Mouse (Mus musculus) heart, embryonic 14.5 days (tissue): ENCODE measurements around the gene Fam187b. TPM values are rescaled to one million over a fixed set of nuclear protein-coding genes. Genes with fewer than 3 reads are reported as not detected.
A peak's percentile ranks its signal among the peaks of the same experiment; 100 is the strongest.
"Not testable (repeated sequence)": the region's sequence is repeated elsewhere in the genome, so short reads cannot be mapped to it uniquely, and the experiment has no call there.

Experiments
- ATAC-seq: fragments of 200-750 bp; cut with Nextera tagmentation; 2 replicates; pipeline ENCODE4 v1.8.0; 2017; ENCODE audit warnings: low read depth, moderate TSS enrichment; ENCODE audit not compliant: insufficient number of reproducible peaks, insufficient read depth, low FRiP score
- H3K27ac ChIP-seq, 2 experiments: fragments of 200-500 bp in 1 of 2; fragments of 300-500 bp in 1 of 2; sonication (generic) in 1 of 2; replicated peaks in 1 of 2; 2 replicates each; pipeline ENCODE4 v1.5.1; 2012 to 2014; ENCODE audit warnings: low read depth in 2 of 2, low read length in 2 of 2, control low read depth in 1 of 2, mild to moderate bottlenecking in 1 of 2, mixed read lengths in 1 of 2; ENCODE audit not compliant: control insufficient read depth in 1 of 2, insufficient read depth in 1 of 2
- H3K27me3 ChIP-seq: fragments of 300-500 bp; sonication (generic); 2 replicates; pipeline ENCODE4 v1.6.1; 2014; ENCODE audit warnings: mild to moderate bottlenecking, low read length, control low read depth; ENCODE audit not compliant: control insufficient read depth, insufficient read depth
- H3K36me3 ChIP-seq: fragments of 300-500 bp; sonication (generic); 2 replicates; pipeline ENCODE4 v1.6.1; 2014; ENCODE audit warnings: mild to moderate bottlenecking, control low read depth, low read length, mixed read lengths; ENCODE audit not compliant: control insufficient read depth, insufficient read depth
- H3K4me1 ChIP-seq, 2 experiments: fragments of 200-500 bp in 1 of 2; fragments of 300-500 bp in 1 of 2; sonication (generic) in 1 of 2; 2 replicates each; pipeline ENCODE4 v1.6.1; 2012 to 2014; ENCODE audit warnings: low read length in 2 of 2, control low read depth in 1 of 2, mixed read lengths in 1 of 2; ENCODE audit not compliant: control insufficient read depth in 2 of 2, insufficient read depth in 2 of 2
- H3K4me2 ChIP-seq: fragments of 300-500 bp; sonication (generic); 2 replicates; pipeline ENCODE4 v1.6.1; 2014; ENCODE audit warnings: mild to moderate bottlenecking, low read length
- H3K4me3 ChIP-seq, 2 experiments: fragments of 200-500 bp in 1 of 2; fragments of 300-500 bp in 1 of 2; sonication (generic) in 1 of 2; 2 replicates each; pipeline ENCODE4 v1.5.1; 2012 to 2014; ENCODE audit warnings: low read length in 2 of 2, mild to moderate bottlenecking in 2 of 2, control low read depth in 1 of 2, low read depth in 1 of 2, moderate library complexity in 1 of 2; ENCODE audit not compliant: control insufficient read depth in 1 of 2, insufficient read depth in 1 of 2
- H3K9ac ChIP-seq: fragments of 300-500 bp; sonication (generic); 2 replicates; pipeline ENCODE4 v1.6.1; 2014; ENCODE audit warnings: mild to moderate bottlenecking, low read length
- H3K9me3 ChIP-seq: fragments of 300-500 bp; sonication (generic); 2 replicates; pipeline ENCODE4 v1.6.1; 2016; ENCODE audit warnings: low read length, control low read depth; ENCODE audit not compliant: control insufficient read depth
- WGBS: fragments of 180-500 bp; shearing (Covaris S2); extraction: QIAGEN DNeasy Blood & Tissue Kit; methylation state at CpG from one replicate; pipeline ENCODE4 v1.1.7; 2014; 5-methylcytosine and 5-hydroxymethylcytosine counted together
- polyA plus RNA-seq: library from polyadenylated mRNA; unstranded; fragments of >200 nt; fragmentation: Nextera tagmentation; extraction: Ambion mirVana; gene quantifications from 2 replicates; pipeline ENCODE4 v1.2.1, GENCODE M21; 2014

Gene Fam187b
- 0.30 and 0.89 TPM in 2 replicates for polyA plus RNA-seq

DNA sequence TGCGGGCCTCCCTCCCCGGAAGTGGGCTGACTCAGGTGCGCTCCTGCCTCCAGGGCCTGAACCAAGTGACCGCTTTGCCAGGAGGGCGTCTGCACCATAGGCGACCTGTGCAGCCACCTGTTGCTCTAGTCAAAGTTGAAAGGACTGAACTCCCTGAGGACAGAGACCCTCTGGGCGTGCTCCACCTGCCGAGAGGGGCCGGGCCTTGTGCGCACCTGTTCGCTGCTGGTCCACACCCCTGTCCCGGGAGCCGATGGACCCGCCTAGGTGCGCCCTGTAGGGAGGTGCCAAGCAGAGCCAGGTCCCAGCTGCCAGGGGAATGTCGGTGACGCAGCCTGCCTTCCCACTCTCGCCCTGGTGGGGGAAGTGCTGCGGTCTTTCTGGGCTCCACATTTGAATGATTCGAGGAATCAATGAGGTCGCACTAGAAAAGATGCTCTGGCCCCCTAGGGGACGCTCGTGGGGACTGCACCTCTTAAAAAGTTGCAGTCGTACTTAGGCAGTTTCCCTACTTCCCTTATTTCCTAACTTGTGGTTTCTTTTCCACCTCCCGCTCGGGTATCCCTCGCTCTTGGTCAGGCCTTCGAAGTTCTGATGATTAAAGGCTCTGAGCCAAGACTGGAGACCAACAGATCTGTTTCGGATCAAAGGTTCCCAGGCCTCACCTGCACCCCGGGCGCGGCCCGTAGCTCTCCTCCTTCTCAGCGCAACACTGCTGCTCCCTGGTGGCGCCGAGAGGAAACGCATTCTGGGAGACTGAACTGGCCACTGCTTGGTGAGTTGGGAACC, at the start of gene Fam187b:
Gene Fam187b (plus strand): TSS at position 290 of the 789 bp plus-strand sequence.
- ATAC-seq: peak; percentile 66
- Histone ChIP-seq H3K4me1 (peaks cover 9 to 10% of the 10 kb centered on the region in 2 experiments; a peak in 2 of 4 replicates), H3K9me3 (no peaks in the 10 kb centered on the region), H3K4me3 (peak within 1 kb of the TSS; percentile 40 to 44), H3K27me3 (peaks cover 22% of the 10 kb centered on the region), H3K36me3 (no peaks in the 10 kb centered on the region), H3K9ac (peak within 1 kb of the TSS; percentile 56), H3K27ac (no peak within 1 kb of the TSS), H3K4me2 (peak within 1 kb of the TSS; percentile 83)
- 0% methylated on average over 34 of the region's 37 CpGs for WGBS

DNA sequence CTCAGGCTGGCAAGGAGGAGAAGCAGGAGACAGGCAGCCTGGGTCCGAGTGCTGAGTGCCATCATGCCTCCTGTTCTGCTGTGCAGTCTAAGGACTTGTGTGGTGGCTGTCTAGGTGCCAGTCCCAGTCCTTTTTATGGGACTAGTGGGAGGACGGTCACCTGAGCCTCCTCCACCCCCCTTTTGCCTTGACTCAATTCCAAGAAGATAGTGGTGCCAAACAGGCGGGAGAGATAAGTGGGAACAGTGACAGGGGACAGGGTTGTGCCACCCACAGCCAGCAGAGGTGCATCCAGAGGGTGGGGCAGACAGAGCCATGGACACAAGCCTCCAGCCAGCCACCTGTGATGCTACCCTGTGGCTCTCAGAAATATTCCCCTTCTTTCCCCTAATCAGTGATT, 49.5 kb upstream of the Fam187b start:
- ATAC-seq: no peak
- H3K4me2 ChIP-seq: no peak overlapping the region
- H3K36me3 ChIP-seq: no peaks in the 10 kb centered on the region
- H3K27ac ChIP-seq: no peak overlapping the region
- no peaks in the 10 kb centered on the region for H3K4me1 ChIP-seq
- no peaks in the 10 kb centered on the region for H3K27me3 ChIP-seq
- WGBS: 53% methylated on average over 3 of the region's 3 CpGs
- no peak overlapping the region for H3K4me3 ChIP-seq
- H3K9me3 ChIP-seq: no peaks in the 10 kb centered on the region
- H3K9ac ChIP-seq: no peak overlapping the region

DNA sequence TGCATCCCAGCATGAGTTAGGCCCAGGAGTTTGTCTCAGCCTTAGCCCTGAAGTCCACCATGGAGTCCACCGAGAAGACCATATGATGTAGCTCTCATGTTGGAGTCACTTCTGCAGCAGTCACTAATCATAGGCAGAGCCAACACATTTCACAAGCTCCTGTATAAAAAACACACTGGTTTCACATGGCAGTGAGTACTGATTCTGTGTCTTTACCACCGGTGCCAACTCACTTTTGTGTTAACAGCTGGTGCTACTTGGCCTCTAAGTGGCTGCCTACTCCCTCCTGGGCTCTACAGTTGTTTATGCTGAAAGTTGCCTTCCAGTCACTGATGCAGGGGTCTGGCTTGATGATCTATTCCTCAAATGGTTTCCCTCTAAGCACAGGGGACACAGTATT, 49.0 kb upstream of the Fam187b start, which contains the start of gene Hamp2:
Gene Hamp2 (minus strand): TSS at position 101 of the 400 bp plus-strand sequence.
- not testable (repeated sequence) for H3K27me3 ChIP-seq, H3K36me3 ChIP-seq, H3K9ac ChIP-seq, H3K4me3 ChIP-seq, H3K9me3 ChIP-seq, H3K27ac ChIP-seq, H3K4me2 ChIP-seq, H3K4me1 ChIP-seq, ATAC-seq
- 78% methylated on average over 2 of the region's 2 CpGs for WGBS

DNA sequence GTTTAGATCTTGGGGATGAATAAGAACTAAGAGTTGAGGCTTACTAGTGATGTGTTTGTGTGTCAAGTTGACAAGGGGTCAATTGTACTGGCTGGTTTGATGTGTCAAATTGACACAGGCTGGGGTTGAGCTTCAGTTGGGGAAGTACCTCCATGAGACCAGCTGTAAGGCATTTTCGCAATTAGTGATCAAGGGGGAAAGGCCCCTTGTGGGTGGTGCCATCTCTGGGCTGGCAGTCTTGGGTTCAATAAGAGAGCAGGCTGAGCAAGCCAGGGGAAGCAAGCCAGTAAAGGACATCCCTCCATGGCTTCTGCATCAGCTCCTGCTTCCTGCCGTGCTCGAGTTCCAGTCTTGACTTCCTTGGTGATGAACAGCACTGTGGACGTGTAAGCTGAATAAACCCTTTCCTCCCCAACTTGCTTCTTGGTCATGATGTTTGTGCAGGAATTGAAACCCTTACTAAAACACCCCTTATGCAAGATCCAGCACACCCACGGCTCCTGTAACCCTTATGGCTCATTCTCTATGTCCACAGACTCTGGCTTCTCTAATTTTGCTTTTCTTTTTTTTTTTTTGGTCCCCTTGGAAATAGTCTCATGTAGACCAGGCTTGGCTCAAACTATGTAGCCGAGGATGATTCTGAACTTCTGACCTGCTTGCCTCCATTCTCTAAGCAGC, 38.0 kb upstream of the Fam187b start:
- not testable (repeated sequence) for H3K4me2 ChIP-seq, H3K27ac ChIP-seq, H3K9ac ChIP-seq, H3K9me3 ChIP-seq, ATAC-seq, H3K27me3 ChIP-seq, H3K36me3 ChIP-seq, H3K4me3 ChIP-seq, H3K4me1 ChIP-seq
- WGBS: 71% methylated on average over 6 of the region's 6 CpGs

DNA sequence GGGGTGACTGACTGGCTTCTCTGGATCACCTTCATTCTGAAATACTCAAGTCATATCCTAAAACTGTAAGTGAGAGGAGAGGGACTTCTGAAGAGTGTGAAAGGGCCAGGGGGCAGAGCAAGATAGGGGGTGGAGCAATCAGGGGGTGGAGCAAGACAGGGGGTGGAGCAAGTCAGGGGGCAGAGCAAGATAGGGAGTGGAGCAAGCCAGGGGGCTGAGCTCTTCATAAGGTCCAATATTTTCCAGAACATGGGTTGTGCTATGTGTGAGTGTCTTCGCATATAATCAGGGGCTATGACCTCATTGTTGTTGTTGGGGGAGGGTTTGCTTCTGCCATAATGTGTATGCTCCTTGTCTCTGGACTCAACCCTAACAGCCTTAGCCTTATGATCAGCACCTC, 33.5 kb upstream of the Fam187b start:
- WGBS: 76% methylated on average over 1 of the region's 1 CpGs
- H3K36me3 ChIP-seq, H3K4me1 ChIP-seq, ATAC-seq, H3K4me2 ChIP-seq, H3K9ac ChIP-seq, H3K27me3 ChIP-seq, H3K9me3 ChIP-seq, H3K27ac ChIP-seq, H3K4me3 ChIP-seq: not testable (repeated sequence)

DNA sequence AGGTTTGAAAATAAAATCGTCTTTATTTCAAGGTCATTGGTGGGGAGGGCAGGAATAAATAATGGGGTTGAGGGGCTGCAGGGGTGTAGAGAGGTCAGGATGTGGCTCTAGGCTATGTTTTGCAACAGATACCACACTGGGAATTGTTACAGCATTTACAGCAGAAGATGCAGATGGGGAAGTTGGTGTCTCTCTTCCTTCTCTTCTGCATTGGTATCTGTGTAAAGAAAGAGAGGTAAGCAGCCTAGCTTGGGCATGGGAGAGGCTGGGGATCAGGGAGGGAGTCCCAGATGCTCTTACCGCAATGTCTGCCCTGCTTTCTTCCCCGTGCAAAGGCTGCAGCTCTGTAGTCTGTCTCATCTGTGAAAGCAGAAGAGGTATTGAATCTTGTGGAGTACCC, 31.2 kb upstream of the Fam187b start:
- WGBS: 42% methylated on average over 3 of the region's 3 CpGs
- not testable (repeated sequence) for H3K9me3 ChIP-seq, H3K27ac ChIP-seq, H3K4me1 ChIP-seq, H3K9ac ChIP-seq, H3K4me2 ChIP-seq, H3K4me3 ChIP-seq, ATAC-seq, H3K27me3 ChIP-seq
- peaks cover 18% of the 10 kb centered on the region for H3K36me3 ChIP-seq

DNA sequence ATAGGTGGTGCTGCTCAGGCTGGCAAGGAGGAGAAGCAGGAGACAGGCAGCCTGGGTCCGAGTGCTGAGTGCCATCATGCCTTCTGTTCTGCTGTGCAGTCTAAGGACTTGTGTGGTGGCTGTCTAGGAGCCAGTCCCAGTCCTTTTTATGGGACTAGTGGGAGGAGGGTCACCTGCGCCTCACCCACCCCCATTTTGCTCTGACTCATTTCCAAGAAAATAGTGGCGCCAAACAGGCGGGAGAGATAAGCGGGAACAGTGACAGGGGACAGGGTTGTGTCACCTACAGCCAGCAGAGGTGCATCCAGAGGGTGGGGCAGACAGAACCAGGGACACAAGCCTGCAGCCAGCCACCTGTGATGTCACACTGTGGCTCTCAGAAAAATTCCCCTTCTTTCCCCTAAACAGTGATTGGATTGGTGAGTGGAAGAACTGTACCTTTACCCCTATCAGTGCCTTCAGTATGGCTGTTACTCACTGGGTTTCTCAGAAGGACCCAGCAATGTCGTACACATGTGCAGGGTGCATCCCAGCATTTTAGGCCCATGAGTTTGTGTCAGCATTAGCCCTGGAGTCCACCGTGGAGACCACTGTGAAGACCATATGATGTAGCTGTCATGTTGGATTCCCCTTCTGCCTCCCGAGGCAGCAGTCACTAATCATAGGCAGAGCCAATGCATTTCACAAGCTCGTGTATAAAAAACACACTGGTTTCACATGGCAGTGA, 29.5 kb upstream of the Fam187b start, which contains the start of gene Hamp:
Gene Hamp (minus strand): TSS at position 124 of the 727 bp plus-strand sequence.
- H3K4me3 ChIP-seq: no peak within 1 kb of the TSS
- no peak within 1 kb of the TSS for H3K9ac ChIP-seq
- no peak within 1 kb of the TSS for H3K4me2 ChIP-seq
- no peak within 1 kb of the TSS for H3K27ac ChIP-seq
- 61% methylated on average over 9 of the region's 9 CpGs for WGBS
- no peaks in the 10 kb centered on the region for H3K9me3 ChIP-seq
- H3K4me1 ChIP-seq: no peaks in the 10 kb centered on the region
- peaks cover 24% of the 10 kb centered on the region for H3K36me3 ChIP-seq
- ATAC-seq: no peak
- H3K27me3 ChIP-seq: no peaks in the 10 kb centered on the region
